Mouse (Mus musculus): ENCODE results near the gene Hes3. TPM values are rescaled to one million over a fixed set of nuclear protein-coding genes. Genes with fewer than 3 reads are reported as not detected.
A peak's percentile ranks its signal among the peaks of the same experiment; 100 is the strongest.

The Hes3 gene
- polyA plus RNA-seq, 1 experiment from 2014 or later: 2.3 TPM

GRCm38 (mm10) chr4:152263512-152264176 is 27.8 kb downstream of the Hes3 start:
- peaks cover 11% of the 10 kb centered on the region for H3K4me1 ChIP-seq (ENCODE audit: control insufficient read depth, insufficient read depth, low read length)
- H3K27ac ChIP-seq (ENCODE audit: low read depth, low read length): no peak overlapping the region
- no peaks in the 10 kb centered on the region for H3K27me3 ChIP-seq (ENCODE audit: control insufficient read depth, insufficient read depth, low read length)
- DNase-seq (ENCODE audit: low spot score) (peak; percentile 48), ATAC-seq (ENCODE audit: insufficient read depth, low FRiP score, low TSS enrichment) (no peak)
- no peaks in the 10 kb centered on the region for H3K36me3 ChIP-seq (ENCODE audit: control insufficient read depth, insufficient read depth, low read length)
- H3K9ac ChIP-seq (ENCODE audit: low read length): no peak overlapping the region
- 32% methylated on average over 10 of the region's 10 CpGs for WGBS
- H3K4me3 ChIP-seq (ENCODE audit: low read depth, low read length): no peak overlapping the region
- no peak overlapping the region; the same call in 1 of the 2 replicates for H3K4me2 ChIP-seq (ENCODE audit: low read depth)
- no peaks in the 10 kb centered on the region for H3K9me3 ChIP-seq (ENCODE audit: control insufficient read depth, low read length)

GRCm38 (mm10) chr4:152263089-152263488 is 28.4 kb downstream of the Hes3 start:
- H3K4me2 ChIP-seq (ENCODE audit: low read depth): no peak overlapping the region
- H3K4me1 ChIP-seq (ENCODE audit: control insufficient read depth, insufficient read depth, low read length): peaks cover 11% of the 10 kb centered on the region
- WGBS: 55% methylated on average over 9 of the region's 9 CpGs
- DNase-seq (ENCODE audit: low spot score) (no peak), ATAC-seq (ENCODE audit: insufficient read depth, low FRiP score, low TSS enrichment) (no peak)
- no peaks in the 10 kb centered on the region for H3K36me3 ChIP-seq (ENCODE audit: control insufficient read depth, insufficient read depth, low read length)
- no peak overlapping the region for H3K9ac ChIP-seq (ENCODE audit: low read length)
- no peak overlapping the region for H3K27ac ChIP-seq (ENCODE audit: low read depth, low read length)
- H3K27me3 ChIP-seq (ENCODE audit: control insufficient read depth, insufficient read depth, low read length): no peaks in the 10 kb centered on the region
- H3K9me3 ChIP-seq (ENCODE audit: control insufficient read depth, low read length): no peaks in the 10 kb centered on the region
- no peak overlapping the region for H3K4me3 ChIP-seq (ENCODE audit: low read depth, low read length)

GRCm38 (mm10) chr4:152262187-152262586 is 29.3 kb downstream of the Hes3 start:
- H3K4me1 ChIP-seq (ENCODE audit: control insufficient read depth, insufficient read depth, low read length): peaks cover 7% of the 10 kb centered on the region
- H3K9me3 ChIP-seq (ENCODE audit: control insufficient read depth, low read length): no peaks in the 10 kb centered on the region
- 72% methylated on average over 9 of the region's 9 CpGs for WGBS
- H3K9ac ChIP-seq (ENCODE audit: low read length): no peak overlapping the region
- no peak for ATAC-seq (ENCODE audit: insufficient read depth, low FRiP score, low TSS enrichment)
- H3K36me3 ChIP-seq (ENCODE audit: control insufficient read depth, insufficient read depth, low read length): no peaks in the 10 kb centered on the region
- no peak overlapping the region for H3K27ac ChIP-seq (ENCODE audit: low read depth, low read length)
- H3K27me3 ChIP-seq (ENCODE audit: control insufficient read depth, insufficient read depth, low read length): no peaks in the 10 kb centered on the region
- H3K4me2 ChIP-seq (ENCODE audit: low read depth): no peak overlapping the region
- DNase-seq (ENCODE audit: low spot score): no peak
- no peak overlapping the region for H3K4me3 ChIP-seq (ENCODE audit: low read depth, low read length)

GRCm38 (mm10) chr4:152260451-152260850 is 31.0 kb downstream of the Hes3 start:
- DNase-seq (ENCODE audit: low spot score): no peak
- no peaks in the 10 kb centered on the region for H3K36me3 ChIP-seq (ENCODE audit: control insufficient read depth, insufficient read depth, low read length)
- no peak overlapping the region for H3K27ac ChIP-seq (ENCODE audit: low read depth, low read length)
- WGBS: 92% methylated on average over 8 of the region's 8 CpGs
- H3K9me3 ChIP-seq (ENCODE audit: control insufficient read depth, low read length): no peaks in the 10 kb centered on the region
- no peak overlapping the region for H3K4me3 ChIP-seq (ENCODE audit: low read depth, low read length)
- no peaks in the 10 kb centered on the region for H3K27me3 ChIP-seq (ENCODE audit: control insufficient read depth, insufficient read depth, low read length)
- no peak for ATAC-seq (ENCODE audit: insufficient read depth, low FRiP score, low TSS enrichment)
- no peak overlapping the region for H3K4me2 ChIP-seq (ENCODE audit: low read depth)
- no peak overlapping the region for H3K9ac ChIP-seq (ENCODE audit: low read length)
- peaks cover 7% of the 10 kb centered on the region for H3K4me1 ChIP-seq (ENCODE audit: control insufficient read depth, insufficient read depth, low read length)

- Histone ChIP-seq H3K4me3 (ENCODE audit: low read depth, low read length) (no peak overlapping the region), H3K4me2 (ENCODE audit: low read depth) (no peak overlapping the region), H3K9me3 (ENCODE audit: control insufficient read depth, low read length) (no peaks in the 10 kb centered on the region), H3K4me1 (ENCODE audit: control insufficient read depth, insufficient read depth, low read length) (no peaks in the 10 kb centered on the region), H3K27me3 (ENCODE audit: control insufficient read depth, insufficient read depth, low read length) (no peaks in the 10 kb centered on the region), H3K27ac (ENCODE audit: low read depth, low read length) (no peak overlapping the region), H3K36me3 (ENCODE audit: control insufficient read depth, insufficient read depth, low read length) (no peaks in the 10 kb centered on the region), H3K9ac (ENCODE audit: low read length) (no peak overlapping the region)
- DNase-seq (ENCODE audit: low spot score): no peak
- 75% methylated on average over 6 of the region's 6 CpGs for WGBS
- ATAC-seq (ENCODE audit: insufficient read depth, low FRiP score, low TSS enrichment): no peak
These were observed 34.4 kb downstream of the Hes3 start for GRCm38 (mm10) chr4:152257070-152257469.

GRCm38 (mm10) chr4:152253183-152253759 is 38.2 kb downstream of the Hes3 start:
- Histone ChIP-seq H3K4me1 (ENCODE audit: control insufficient read depth, insufficient read depth, low read length) (no peaks in the 10 kb centered on the region), H3K4me2 (ENCODE audit: low read depth) (no peak overlapping the region), H3K9me3 (ENCODE audit: control insufficient read depth, low read length) (no peaks in the 10 kb centered on the region), H3K4me3 (ENCODE audit: low read depth, low read length) (no peak overlapping the region), H3K27me3 (ENCODE audit: control insufficient read depth, insufficient read depth, low read length) (no peaks in the 10 kb centered on the region), H3K27ac (ENCODE audit: low read depth, low read length) (no peak overlapping the region), H3K36me3 (ENCODE audit: control insufficient read depth, insufficient read depth, low read length) (no peaks in the 10 kb centered on the region), H3K9ac (ENCODE audit: low read length) (no peak overlapping the region)
- DNase-seq (ENCODE audit: low spot score) (no peak), ATAC-seq (ENCODE audit: insufficient read depth, low FRiP score, low TSS enrichment) (no peak)
- 77% methylated on average over 9 of the region's 9 CpGs for WGBS

- H3K9ac ChIP-seq (ENCODE audit: low read length): no peak overlapping the region
- no peak for ATAC-seq (ENCODE audit: insufficient read depth, low FRiP score, low TSS enrichment)
- no peak for DNase-seq (ENCODE audit: low spot score)
- no peak overlapping the region for H3K4me2 ChIP-seq (ENCODE audit: low read depth)
- no peak overlapping the region for H3K27ac ChIP-seq (ENCODE audit: low read depth, low read length)
- no peaks in the 10 kb centered on the region for H3K9me3 ChIP-seq (ENCODE audit: control insufficient read depth, low read length)
- H3K36me3 ChIP-seq (ENCODE audit: control insufficient read depth, insufficient read depth, low read length): no peaks in the 10 kb centered on the region
- no peaks in the 10 kb centered on the region for H3K27me3 ChIP-seq (ENCODE audit: control insufficient read depth, insufficient read depth, low read length)
- no peak overlapping the region for H3K4me3 ChIP-seq (ENCODE audit: low read depth, low read length)
- 88% methylated on average over 6 of the region's 6 CpGs for WGBS
- no peaks in the 10 kb centered on the region for H3K4me1 ChIP-seq (ENCODE audit: control insufficient read depth, insufficient read depth, low read length)
These were observed 40.8 kb downstream of the Hes3 start for GRCm38 (mm10) chr4:152250615-152251014.

- no peak overlapping the region for H3K4me3 ChIP-seq (ENCODE audit: low read depth, low read length)
- no peak overlapping the region for H3K27ac ChIP-seq (ENCODE audit: low read depth, low read length)
- WGBS: 86% methylated on average over 3 of the region's 3 CpGs
- no peak for ATAC-seq (ENCODE audit: insufficient read depth, low FRiP score, low TSS enrichment)
- H3K4me1 ChIP-seq (ENCODE audit: control insufficient read depth, insufficient read depth, low read length): no peaks in the 10 kb centered on the region
- no peak overlapping the region for H3K4me2 ChIP-seq (ENCODE audit: low read depth)
- H3K36me3 ChIP-seq (ENCODE audit: control insufficient read depth, insufficient read depth, low read length): no peaks in the 10 kb centered on the region; the same call in 1 of the 2 replicates
- no peak for DNase-seq (ENCODE audit: low spot score)
- H3K27me3 ChIP-seq (ENCODE audit: control insufficient read depth, insufficient read depth, low read length): no peaks in the 10 kb centered on the region
- no peak overlapping the region for H3K9ac ChIP-seq (ENCODE audit: low read length)
- no peaks in the 10 kb centered on the region for H3K9me3 ChIP-seq (ENCODE audit: control insufficient read depth, low read length)
These were observed 44.3 kb downstream of the Hes3 start for GRCm38 (mm10) chr4:152247195-152247594.

GRCm38 (mm10) chr4:152246011-152246410 is 45.5 kb downstream of the Hes3 start:
- Histone ChIP-seq H3K4me2 (ENCODE audit: low read depth) (no peak overlapping the region), H3K9me3 (ENCODE audit: control insufficient read depth, low read length) (no peaks in the 10 kb centered on the region), H3K36me3 (ENCODE audit: control insufficient read depth, insufficient read depth, low read length) (no peaks in the 10 kb centered on the region; the same call in 1 of the 2 replicates), H3K4me3 (ENCODE audit: low read depth, low read length) (no peak overlapping the region), H3K27ac (ENCODE audit: low read depth, low read length) (no peak overlapping the region), H3K27me3 (ENCODE audit: control insufficient read depth, insufficient read depth, low read length) (no peaks in the 10 kb centered on the region), H3K4me1 (ENCODE audit: control insufficient read depth, insufficient read depth, low read length) (no peaks in the 10 kb centered on the region), H3K9ac (ENCODE audit: low read length) (no peak overlapping the region)
- ATAC-seq (ENCODE audit: insufficient read depth, low FRiP score, low TSS enrichment): no peak
- 85% methylated on average over 6 of the region's 6 CpGs for WGBS
- DNase-seq (ENCODE audit: low spot score): no peak

All from neural tube, embryonic 11.5 days (tissue).